ENCODE assay signal across 21 mouse cellular contexts in the genomic region with DNA sequence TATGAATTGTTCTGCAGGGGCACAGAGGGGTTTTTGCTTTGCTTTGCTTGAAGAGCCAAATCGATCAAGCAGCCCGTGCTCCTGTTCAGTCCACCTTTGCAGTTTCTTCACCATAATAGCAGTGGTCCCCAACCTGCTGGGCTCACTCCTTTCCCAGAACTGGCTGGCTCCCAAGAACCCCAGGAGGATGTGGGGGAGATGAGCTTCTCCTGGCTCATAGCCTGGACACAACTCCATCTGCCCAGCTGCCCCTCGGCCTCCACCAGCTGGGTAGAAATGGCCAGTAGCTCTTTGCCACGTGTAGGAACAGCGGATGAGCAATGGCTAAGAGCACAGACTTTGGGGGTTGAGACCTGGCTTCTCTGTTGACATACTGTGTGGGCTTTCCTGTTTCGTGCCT.
DNase-seq lines count a peak whose midpoint lies in the region; ATAC-seq lines count a peak whose summit lies in the region.
"Had no signal": no experiment of that assay in that cellular context is flagged by ENCODE, and none has a peak within 500 bp of the region (broad histone marks: within the 10 kb centered on the region; RNA-seq: fewer than 3 reads in every experiment).

No protein-coding gene starts in this region.

- 0 out of 2 replicates have a peak, but pooled peaks cover under 1% of the 10 kb centered on the region for H3K27me3 ChIP-seq in hindbrain, embryonic 10.5 days (ENCODE audit: insufficient read depth, poor library complexity, severe bottlenecking)
- H3K27me3 ChIP-seq in hindbrain, embryonic 14.5 days (ENCODE audit: control insufficient read depth, insufficient read depth, low read length), result no peaks in the 10 kb centered on the region
- H3K27me3 ChIP-seq: embryonic facial prominence, embryonic 13.5 days; embryonic facial prominence, embryonic 15.5 days had no signal

- no peak overlapping the region for H3K9ac ChIP-seq in hindbrain, embryonic 14.5 days
- H3K9ac ChIP-seq: embryonic facial prominence, embryonic 13.5 days; embryonic facial prominence, embryonic 15.5 days; forebrain, embryonic 12.5 days had no signal

- H3K4me2 ChIP-seq in hindbrain, embryonic 14.5 days (replicated peaks), result no peak overlapping the region
- H3K4me2 ChIP-seq: embryonic facial prominence, embryonic 13.5 days; embryonic facial prominence, embryonic 15.5 days; forebrain, embryonic 12.5 days had no signal

- WGBS in hindbrain, embryonic 10.5 days, result 91% methylated on average over 6 of the region's 6 CpGs
- 81% methylated on average over 6 of the region's 6 CpGs for WGBS in hindbrain, embryonic 14.5 days

- H3K36me3 ChIP-seq in hindbrain, embryonic 10.5 days, result peaks cover 5% of the 10 kb centered on the region; the same call in 1 of the 2 replicates
- H3K36me3 ChIP-seq in hindbrain, embryonic 14.5 days (replicated peaks; ENCODE audit: control insufficient read depth, insufficient read depth), result no peaks in the 10 kb centered on the region
- H3K36me3 ChIP-seq: embryonic facial prominence, embryonic 13.5 days; embryonic facial prominence, embryonic 15.5 days; forebrain, embryonic 10.5 days; forebrain, embryonic 12.5 days had no signal

- peaks cover 43% of the 10 kb centered on the region for H3K4me1 ChIP-seq in hindbrain, embryonic 10.5 days (replicated peaks)
- peaks cover 17% of the 10 kb centered on the region for H3K4me1 ChIP-seq in hindbrain, embryonic 14.5 days (replicated peaks; ENCODE audit: control insufficient read depth, insufficient read depth, low read length)
- H3K4me1 ChIP-seq: embryonic facial prominence, embryonic 15.5 days had no signal

- no peak overlapping the region for H3K4me3 ChIP-seq in hindbrain, embryonic 10.5 days
- H3K4me3 ChIP-seq in hindbrain, embryonic 14.5 days (replicated peaks; ENCODE audit: low read length), result no peak overlapping the region
- H3K4me3 ChIP-seq: embryonic facial prominence, embryonic 13.5 days; embryonic facial prominence, embryonic 15.5 days; erythroblast, embryonic 14.5 days; forebrain, embryonic 10.5 days; forebrain, embryonic 12.5 days had no signal

- H3K9me3 ChIP-seq in hindbrain, embryonic 10.5 days, result no peaks in the 10 kb centered on the region
- no peaks in the 10 kb centered on the region for H3K9me3 ChIP-seq in hindbrain, embryonic 14.5 days (ENCODE audit: control insufficient read depth, low read length)
- H3K9me3 ChIP-seq: embryonic facial prominence, embryonic 13.5 days; embryonic facial prominence, embryonic 15.5 days; forebrain, embryonic 10.5 days; forebrain, embryonic 12.5 days had no signal

- H3K27ac ChIP-seq in hindbrain, embryonic 10.5 days, result peak overlapping the region; percentile 77; the same call in 1 of the 2 replicates
- no peak overlapping the region for H3K27ac ChIP-seq in hindbrain, embryonic 14.5 days
- H3K27ac ChIP-seq: embryonic facial prominence, embryonic 13.5 days; embryonic facial prominence, embryonic 15.5 days; forebrain, embryonic 12.5 days had no signal

- peak; percentile 41 to 65 for DNase-seq in cerebellum, postnatal 14 days
- no peak for DNase-seq in cerebellum, adult 9-10 months
- DNase-seq in hindbrain, embryonic 10.5 days (ENCODE audit: low spot score), result no peak
- DNase-seq in hindbrain, embryonic 14.5 days (ENCODE audit: low spot score), result no peak
- DNase-seq in left cerebral cortex, postnatal 4 days, result peak; percentile 85
- DNase-seq in left cerebral cortex, adult 8-10 months (ENCODE audit: low spot score in 2 of 2), result no peak
- DNase-seq: adrenal gland, adult 2 months; adrenal gland, postnatal 10 days; adrenal gland, postnatal 25 days; cerebellum, adult 11 months; cerebellum, adult 18-20 months; cerebellum, adult 8-10 months; cerebellum, postnatal 36 days; embryo, embryonic 11 days had no signal

- ATAC-seq in hindbrain, embryonic 14.5 days (ENCODE audit: low FRiP score), result no peak
- ATAC-seq: forebrain, embryonic 14.5 days; forebrain, embryonic 16.5 days had no signal

- intact Hi-C loops in left cerebral cortex, postnatal 4 days (cut with DNase I), result no loop called here

Comparison
In these comparisons a context has a peak if more than half of its experiments do, and no peak if none do; other contexts are left out.
1. DNase-seq: peak in cerebellum, postnatal 14 days (2 of 2) and left cerebral cortex, postnatal 4 days (single experiment); none in cerebellum, adult 9-10 months (single experiment), hindbrain, embryonic 10.5 days (single experiment), hindbrain, embryonic 14.5 days (single experiment) and left cerebral cortex, adult 8-10 months (0 of 2).